Mouse (Mus musculus) B cell, adult 67 days (primary cell): Measurements from ENCODE around the gene Ncf4. TPM values are rescaled to one million over a fixed set of nuclear protein-coding genes. Genes with fewer than 3 reads are reported as not detected.

ENCODE experiments used
- total RNA-seq, 2 experiments: library from RNA; stranded (reverse); gene quantifications; 4 replicates each; pipeline ENCODE4 v1.2.4; 2023

Ncf4 gene
- 100 to 1,000 TPM; 325 to 350 TPM for total RNA-seq

DNA sequence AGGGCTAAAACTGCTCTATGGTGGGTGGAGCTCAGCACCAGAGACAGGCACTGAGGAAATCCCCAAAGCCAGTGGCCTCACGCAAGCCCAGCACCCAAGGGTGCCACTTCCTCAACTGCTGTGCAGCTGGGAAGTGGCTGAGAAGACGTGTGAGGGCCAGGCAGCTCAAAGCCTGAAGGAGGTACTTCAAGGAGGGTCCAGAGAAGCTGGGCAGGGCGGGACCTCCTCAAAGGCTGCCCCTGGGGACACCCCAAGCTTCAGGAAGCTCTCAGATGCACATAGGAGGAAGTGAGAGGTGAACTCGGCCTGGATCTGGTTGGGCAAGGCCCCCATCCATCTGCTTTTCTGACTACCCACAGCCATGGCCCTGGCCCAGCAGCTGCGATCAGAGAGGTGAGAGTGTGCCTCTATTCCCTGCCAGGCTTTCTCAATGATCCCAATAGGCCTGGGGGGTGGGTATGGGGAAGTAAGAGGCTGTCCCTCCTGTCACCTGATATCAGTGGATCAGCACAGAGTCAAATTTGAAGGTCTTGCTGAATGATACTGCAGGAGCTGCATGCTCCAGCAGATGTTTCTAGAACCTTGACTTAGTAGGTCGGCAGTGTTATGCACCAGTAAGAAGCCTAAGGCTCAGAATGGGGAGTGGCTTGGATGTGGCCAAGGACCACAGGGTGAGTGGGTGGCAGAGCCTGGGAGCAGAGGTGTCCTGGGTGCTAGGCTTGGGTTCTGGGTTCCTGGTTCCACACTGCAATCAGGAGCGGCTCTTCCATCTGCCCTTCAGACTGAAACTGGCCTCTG lies at the start of gene Ncf4:
Gene Ncf4 (plus strand): TSS at position 107 of the 798 bp plus-strand sequence.

DNA sequence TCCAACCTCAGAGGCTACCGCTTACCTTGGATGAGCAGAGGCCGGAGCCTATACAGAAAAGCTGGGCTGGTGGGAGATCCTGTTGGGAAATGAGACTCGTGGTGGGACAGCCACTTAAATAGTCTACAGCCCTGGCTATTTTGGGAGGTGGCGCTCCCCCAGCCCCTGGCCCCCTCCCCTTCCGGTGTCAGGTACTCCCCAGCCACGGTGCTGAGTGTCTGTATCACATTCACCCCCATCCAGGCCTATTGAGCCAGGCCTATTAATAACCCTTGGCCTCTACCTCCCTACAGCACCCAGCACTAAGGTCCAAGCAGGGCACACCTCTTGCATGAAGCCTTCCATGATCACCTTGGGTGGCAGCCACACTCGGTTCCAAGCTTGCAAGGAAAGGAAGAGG lies 38.3 kb upstream of the Ncf4 start, which contains the start of gene Pvalb:
Gene Pvalb (minus strand): TSS at position 89 of the 400 bp plus-strand sequence.

DNA sequence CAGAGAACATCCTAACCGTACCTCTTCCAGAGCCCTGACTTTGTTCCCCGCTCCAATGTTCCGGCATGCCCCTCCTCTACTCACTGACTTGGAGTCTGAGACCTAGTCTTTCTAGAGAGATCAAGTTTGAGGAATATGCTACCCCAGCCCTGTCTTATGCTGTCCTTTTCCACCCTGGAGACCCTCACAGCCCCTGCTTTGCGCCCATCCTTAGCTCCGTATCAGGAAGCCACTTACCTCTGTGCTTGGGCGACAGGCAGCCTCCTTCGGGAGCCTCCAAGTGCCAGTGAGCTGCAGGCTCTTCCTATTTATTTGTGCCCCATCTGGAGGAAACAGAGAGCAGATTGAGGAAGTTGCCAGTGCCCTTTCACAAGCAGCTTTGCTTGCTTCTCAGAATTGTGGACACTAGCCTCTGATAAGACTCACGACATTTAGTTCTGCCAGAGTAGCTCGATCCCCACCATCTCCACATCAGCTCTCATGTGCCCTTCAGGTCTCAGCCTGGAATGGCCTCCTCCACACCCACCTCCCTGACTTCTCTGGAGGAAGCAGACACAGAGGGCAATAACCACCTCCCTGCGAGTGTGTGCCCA lies 60.8 kb downstream of the Ncf4 start, which contains the start of gene Csf2rb2:
Gene Csf2rb2 (minus strand): TSS at position 381 of the 593 bp plus-strand sequence.

Other genes with a start within 250 kb of the Ncf4 start
- gene Cacng2, start 124.8 kb upstream of the Ncf4 start, total RNA-seq, result not detected
- gene Ift27, start 70.7 kb upstream of the Ncf4 start, total RNA-seq, result 10 to 100 TPM; 34.9 to 43.3 TPM
- gene Pvalb, start 38.4 kb upstream of the Ncf4 start, total RNA-seq, result not detected
- 1 to 10 TPM; 1.3 to 1.8 TPM for gene Csf2rb2, start 60.9 kb downstream of the Ncf4 start, total RNA-seq
- 10 to 100 TPM; 23.1 to 34.2 TPM for gene Csf2rb, start 81.0 kb downstream of the Ncf4 start, total RNA-seq
- not detected for gene Tex33, start 151.1 kb downstream of the Ncf4 start, total RNA-seq
- 1 to 10 TPM; 1.3 to 2.0 TPM for gene Tst, start 161.1 kb downstream of the Ncf4 start, total RNA-seq
- 10 to 100 TPM; 20.2 to 26.7 TPM for gene Mpst, start 161.6 kb downstream of the Ncf4 start, total RNA-seq
- gene Kctd17, start 183.8 kb downstream of the Ncf4 start, total RNA-seq, result 1 to 10 TPM in 1 of 2 experiments, under 1 TPM in 1; 0.53 to 1.0 TPM
- gene Tmprss6, start 223.8 kb downstream of the Ncf4 start, total RNA-seq, result not detected